Mouse (Mus musculus): Measurements from ENCODE around the gene Zfand6. TPM values are rescaled to one million over a fixed set of nuclear protein-coding genes. Genes with fewer than 3 reads are reported as not detected.

Zfand6 gene
- 181 and 183 TPM in 2 replicates for polyA plus RNA-seq (2015; fragmentation: Nextera tagmentation; extraction: Ambion mirVana)

DNA sequence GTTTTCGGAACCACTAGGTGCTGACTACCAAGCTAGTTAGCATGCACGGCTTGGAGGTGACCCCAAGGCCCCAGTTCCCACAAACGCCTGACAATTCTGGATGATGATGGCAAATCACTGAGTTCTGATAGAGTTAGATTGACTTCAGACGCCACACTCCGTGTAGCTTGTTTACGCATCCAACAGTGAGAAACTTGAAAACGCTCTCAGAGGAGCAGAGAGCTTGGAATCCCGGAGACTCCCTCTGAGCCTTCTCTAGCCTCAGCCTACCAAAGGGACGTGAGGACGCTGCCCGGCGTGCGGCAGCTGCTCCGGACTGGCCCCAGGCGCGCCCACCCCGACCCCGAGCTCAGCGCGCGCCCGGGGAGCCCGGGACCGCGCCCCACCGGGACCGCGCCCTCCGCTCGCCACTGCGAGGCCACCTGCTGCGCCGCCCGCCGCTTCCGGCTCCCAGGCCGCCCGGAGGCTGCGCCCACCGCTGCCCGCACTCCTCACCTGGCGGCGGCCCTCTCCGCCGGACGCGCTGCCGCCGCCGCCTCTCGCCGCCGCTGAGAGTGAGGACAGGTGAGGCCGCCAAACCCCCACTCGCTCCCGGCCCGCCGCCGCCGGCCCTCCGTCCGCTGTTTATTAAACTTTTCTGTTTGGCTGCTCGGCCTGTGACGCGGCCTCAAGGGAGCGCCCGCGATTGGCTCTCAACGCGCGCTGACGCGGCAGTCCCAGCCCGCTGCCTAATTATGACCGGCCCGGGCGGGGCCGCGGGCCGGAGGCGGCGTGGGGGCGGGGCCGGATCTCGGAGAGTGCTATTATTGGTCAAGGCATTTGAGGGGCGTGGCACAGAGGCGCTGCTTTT, at the start of gene Zfand6:
TSS of gene Zfand6 (minus strand) at position 709 of the 850 bp plus-strand sequence.
- H3K36me3 ChIP-seq, result no peaks in the 10 kb centered on the region
- H3K27ac ChIP-seq (replicated peaks), result peak within 1 kb of the TSS; percentile 79
- peak; percentile 99 for ATAC-seq (ENCODE audit: low FRiP score, low read depth)
- peaks cover 18% of the 10 kb centered on the region for H3K4me1 ChIP-seq (replicated peaks)
- peak within 1 kb of the TSS; percentile 79 for H3K4me2 ChIP-seq
- peak within 1 kb of the TSS; percentile 96 for H3K4me3 ChIP-seq
- H3K9ac ChIP-seq, result peak within 1 kb of the TSS; percentile 57
- WGBS, result under 1% methylated on average over 77 of the region's 87 CpGs
- H3K27me3 ChIP-seq, result no peaks in the 10 kb centered on the region
- H3K9me3 ChIP-seq, result no peaks in the 10 kb centered on the region

- Histone ChIP-seq H3K4me3 (no peak overlapping the region), H3K27me3 (no peaks in the 10 kb centered on the region), H3K4me2 (no peak overlapping the region), H3K27ac (replicated peaks) (no peak overlapping the region), H3K9ac (no peak overlapping the region), H3K4me1 (replicated peaks) (no peaks in the 10 kb centered on the region), H3K36me3 (no peaks in the 10 kb centered on the region), H3K9me3 (no peaks in the 10 kb centered on the region)
- WGBS, result 88% methylated on average over 2 of the region's 2 CpGs
- ATAC-seq (ENCODE audit: low FRiP score, low read depth), result no peak
These were observed 47.0 kb upstream of the Zfand6 start for GRCm38 (mm10) chr7:84736803-84737202.

- H3K4me2 ChIP-seq, result no peak overlapping the region
- no peaks in the 10 kb centered on the region for H3K36me3 ChIP-seq
- 76% methylated on average over 1 of the region's 1 CpGs for WGBS
- H3K9ac ChIP-seq, result no peak overlapping the region
- H3K27ac ChIP-seq (replicated peaks), result no peak overlapping the region
- no peak overlapping the region for H3K4me3 ChIP-seq
- no peaks in the 10 kb centered on the region for H3K4me1 ChIP-seq (replicated peaks)
- no peaks in the 10 kb centered on the region for H3K9me3 ChIP-seq
- H3K27me3 ChIP-seq, result no peaks in the 10 kb centered on the region
- ATAC-seq (ENCODE audit: low FRiP score, low read depth), result 0 out of 2 replicates have a peak, but pooled peaks have one; percentile 15
These were observed 43.3 kb upstream of the Zfand6 start for GRCm38 (mm10) chr7:84733038-84733437.

- Histone ChIP-seq H3K4me2 (no peak overlapping the region), H3K9ac (no peak overlapping the region), H3K27ac (replicated peaks) (no peak overlapping the region), H3K4me1 (replicated peaks) (no peaks in the 10 kb centered on the region), H3K4me3 (no peak overlapping the region), H3K36me3 (no peaks in the 10 kb centered on the region), H3K27me3 (no peaks in the 10 kb centered on the region), H3K9me3 (no peaks in the 10 kb centered on the region)
- no peak for ATAC-seq (ENCODE audit: low FRiP score, low read depth)
- WGBS, result 88% methylated on average over 1 of the region's 1 CpGs
These were observed 42.3 kb upstream of the Zfand6 start for GRCm38 (mm10) chr7:84732052-84732451.

DNA sequence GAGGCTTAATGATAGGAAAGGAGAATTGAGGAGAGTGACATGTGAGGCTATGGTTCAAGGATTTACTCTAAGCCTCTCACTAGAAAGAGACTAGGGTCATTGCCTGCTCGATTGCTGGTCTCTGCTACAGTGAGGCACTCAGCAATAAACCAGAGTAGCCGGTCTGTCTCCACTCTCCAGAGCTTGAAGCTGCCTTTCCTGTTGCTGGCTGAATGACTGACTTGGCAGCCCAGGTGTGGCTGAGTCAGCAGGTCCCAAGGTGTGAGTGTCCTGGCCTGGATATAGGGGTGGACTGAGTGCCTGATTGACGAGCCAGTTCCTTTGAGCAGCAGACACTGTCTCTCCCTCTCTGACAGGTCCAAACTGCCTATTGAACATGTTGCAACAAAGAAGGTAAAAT, 41.3 kb upstream of the Zfand6 start:
- Histone ChIP-seq H3K36me3 (no peaks in the 10 kb centered on the region), H3K4me1 (replicated peaks) (no peaks in the 10 kb centered on the region), H3K4me3 (no peak overlapping the region), H3K27ac (replicated peaks) (no peak overlapping the region), H3K9ac (no peak overlapping the region), H3K9me3 (no peaks in the 10 kb centered on the region), H3K27me3 (no peaks in the 10 kb centered on the region), H3K4me2 (no peak overlapping the region)
- WGBS, result 93% methylated on average over 3 of the region's 3 CpGs
- ATAC-seq (ENCODE audit: low FRiP score, low read depth), result no peak

- Histone ChIP-seq H3K4me3 (no peak overlapping the region), H3K27me3 (no peaks in the 10 kb centered on the region), H3K9ac (no peak overlapping the region), H3K27ac (replicated peaks) (no peak overlapping the region), H3K36me3 (no peaks in the 10 kb centered on the region), H3K4me1 (replicated peaks) (no peaks in the 10 kb centered on the region), H3K9me3 (no peaks in the 10 kb centered on the region), H3K4me2 (no peak overlapping the region)
- no peak for ATAC-seq (ENCODE audit: low FRiP score, low read depth)
- WGBS, result 78% methylated on average over 7 of the region's 7 CpGs
These were observed 33.2 kb upstream of the Zfand6 start for GRCm38 (mm10) chr7:84722804-84723459.

DNA sequence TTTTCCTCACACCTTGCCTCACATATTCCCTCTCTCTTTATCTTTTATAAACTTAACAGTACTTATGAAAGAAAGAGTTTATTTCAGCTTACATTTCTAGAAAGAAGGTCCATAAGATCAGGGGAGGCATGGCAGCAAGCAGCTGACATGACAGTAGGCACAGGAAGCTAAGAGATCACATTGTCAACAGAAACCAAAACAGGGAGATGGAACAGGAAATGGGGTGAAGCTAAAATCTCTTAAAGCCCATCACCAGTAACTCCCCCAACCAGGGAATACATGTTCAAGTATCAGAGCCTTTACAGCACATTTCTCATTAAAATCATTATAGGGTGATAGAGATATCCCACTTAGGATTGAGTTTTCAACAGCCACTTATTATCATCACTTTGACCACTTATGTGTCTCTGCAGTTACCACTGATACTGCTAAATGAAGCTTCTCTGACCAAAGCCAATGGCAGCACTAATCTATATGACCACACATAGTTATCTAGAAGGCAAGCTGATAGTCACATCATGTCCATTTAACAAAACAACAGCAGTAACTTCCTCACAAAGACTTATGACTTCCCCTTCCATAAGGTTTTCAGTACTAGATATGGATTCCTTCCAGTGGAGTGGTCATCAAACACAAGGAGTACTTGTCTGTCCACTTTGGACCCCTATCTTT, 20.7 kb upstream of the Zfand6 start:
- no peaks in the 10 kb centered on the region for H3K4me1 ChIP-seq (replicated peaks)
- no peaks in the 10 kb centered on the region for H3K9me3 ChIP-seq
- no peak overlapping the region for H3K4me2 ChIP-seq
- no peaks in the 10 kb centered on the region for H3K27me3 ChIP-seq
- no peak overlapping the region for H3K9ac ChIP-seq
- ATAC-seq (ENCODE audit: low FRiP score, low read depth), result no peak
- no peaks in the 10 kb centered on the region for H3K36me3 ChIP-seq
- H3K27ac ChIP-seq (replicated peaks), result no peak overlapping the region
- no peak overlapping the region for H3K4me3 ChIP-seq

- no peak for ATAC-seq (ENCODE audit: low FRiP score, low read depth)
- no peaks in the 10 kb centered on the region for H3K4me1 ChIP-seq (replicated peaks)
- 87% methylated on average over 3 of the region's 3 CpGs for WGBS
- H3K4me3 ChIP-seq, result no peak overlapping the region
- no peak overlapping the region for H3K27ac ChIP-seq (replicated peaks)
- no peaks in the 10 kb centered on the region for H3K9me3 ChIP-seq
- no peak overlapping the region for H3K9ac ChIP-seq
- no peaks in the 10 kb centered on the region for H3K27me3 ChIP-seq
- H3K4me2 ChIP-seq, result no peak overlapping the region
- H3K36me3 ChIP-seq, result no peaks in the 10 kb centered on the region
These were observed 17.1 kb upstream of the Zfand6 start for GRCm38 (mm10) chr7:84706877-84707276.

- Histone ChIP-seq H3K4me2 (peak overlapping the region; percentile 79), H3K9me3 (no peaks in the 10 kb centered on the region), H3K27me3 (no peaks in the 10 kb centered on the region), H3K36me3 (no peaks in the 10 kb centered on the region), H3K27ac (replicated peaks) (no peak overlapping the region), H3K4me3 (peak overlapping the region; percentile 96), H3K9ac (peak overlapping the region; percentile 48), H3K4me1 (replicated peaks) (peaks cover 18% of the 10 kb centered on the region)
- ATAC-seq (ENCODE audit: low FRiP score, low read depth), result peak; percentile 94; the same call in 1 of the 2 replicates
- 4% methylated on average over 19 of the region's 19 CpGs for WGBS
These were observed 346 bp upstream of the Zfand6 start for GRCm38 (mm10) chr7:84690101-84690509.

- no peaks in the 10 kb centered on the region for H3K9me3 ChIP-seq
- peak overlapping the region; percentile 79; the same call in 1 of the 2 replicates for H3K4me2 ChIP-seq
- ATAC-seq (ENCODE audit: low FRiP score, low read depth), result no peak
- H3K27me3 ChIP-seq, result no peaks in the 10 kb centered on the region
- no peak overlapping the region for H3K9ac ChIP-seq
- H3K27ac ChIP-seq (replicated peaks), result no peak overlapping the region
- H3K4me1 ChIP-seq (replicated peaks), result peaks cover 18% of the 10 kb centered on the region
- no peaks in the 10 kb centered on the region for H3K36me3 ChIP-seq
- WGBS, result 68% methylated on average over 12 of the region's 12 CpGs
- no peak overlapping the region for H3K4me3 ChIP-seq
These were observed 1.8 kb downstream of the Zfand6 start for GRCm38 (mm10) chr7:84687653-84688580.

GRCm38 (mm10) chr7:84686380-84686779, 3.4 kb downstream of the Zfand6 start:
- no peak overlapping the region for H3K27ac ChIP-seq (replicated peaks)
- peaks cover 18% of the 10 kb centered on the region for H3K4me1 ChIP-seq (replicated peaks)
- no peaks in the 10 kb centered on the region for H3K36me3 ChIP-seq
- no peak overlapping the region for H3K9ac ChIP-seq
- H3K27me3 ChIP-seq, result no peaks in the 10 kb centered on the region
- H3K4me2 ChIP-seq, result no peak overlapping the region
- H3K4me3 ChIP-seq, result no peak overlapping the region
- H3K9me3 ChIP-seq, result no peaks in the 10 kb centered on the region
- no peak for ATAC-seq (ENCODE audit: low FRiP score, low read depth)
- whole genome bisulfite sequencing, result 95% methylated on average over 2 of the region's 2 CpGs
